Mouse (Mus musculus) heart, adult 10 weeks (tissue): ENCODE data around the gene Crybb3. TPM values are rescaled to one million over a fixed set of nuclear protein-coding genes. Genes with fewer than 3 reads are reported as not detected.

Experiments used
- polyA plus RNA-seq: library from polyadenylated mRNA; stranded (reverse); fragments of 350-450 nt; fragmentation: Illumina TruSeq; extraction: RNeasy Lipid Tissue Mini Kit (QIAGEN cat#74804); gene quantifications from one replicate; pipeline ENCODE4 v1.2.3, GENCODE M21; 2014; ENCODE audit warnings: low read depth, low replicate concordance

Gene Crybb3
- polyA plus RNA-seq = 2.8 TPM

DNA sequence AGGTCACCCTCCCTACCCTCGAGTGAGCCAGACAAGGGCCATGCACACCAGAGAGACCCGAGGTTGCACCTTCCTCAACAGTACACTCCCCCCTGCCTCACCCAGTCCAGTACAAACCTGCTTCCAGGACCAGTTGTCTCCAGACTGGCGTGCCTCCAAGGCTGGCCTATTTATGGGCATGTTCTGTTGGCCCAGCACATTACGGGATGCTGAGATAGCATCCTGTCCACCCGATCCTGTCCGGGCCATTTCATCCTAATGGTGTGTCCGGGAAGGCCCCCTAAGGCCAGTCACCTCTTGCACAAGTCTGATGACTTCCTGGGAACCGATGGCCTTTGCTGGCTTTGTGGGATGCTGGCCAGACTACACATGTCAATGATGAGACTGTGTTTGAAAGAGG, at the start of gene Crybb3:
TSS of gene Crybb3 (minus strand) at position 146 of the 400 bp plus-strand sequence.

DNA sequence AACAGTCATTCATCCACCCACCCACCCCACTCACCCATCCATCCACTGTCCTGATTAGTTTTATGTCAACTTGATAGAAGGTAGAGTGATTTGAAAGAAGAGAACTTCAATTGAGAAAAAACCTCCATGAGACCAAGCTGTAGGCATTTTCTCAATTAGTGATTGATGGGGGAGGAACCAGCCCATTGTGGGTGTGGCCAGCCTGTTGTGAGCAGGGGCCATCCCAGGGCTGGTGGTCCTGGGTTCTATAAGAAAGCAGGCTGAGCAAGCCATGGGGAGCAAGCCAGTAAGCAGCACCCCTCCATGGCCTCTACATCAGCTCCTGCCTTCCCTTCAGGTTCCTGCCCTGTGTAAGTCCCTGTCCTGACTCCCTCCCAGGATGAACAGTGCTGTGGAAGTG, 11.4 kb downstream of the Crybb3 start, which contains the start of gene Crybb2:
TSS of gene Crybb2 (minus strand) at position 101 of the 400 bp plus-strand sequence.

Other genes starting within 250 kb of the Crybb3 start
- 148 TPM for gene Myo18b, start 185.2 kb downstream of the Crybb3 start, polyA plus RNA-seq
- gene Grk3, start 65.8 kb downstream of the Crybb3 start, polyA plus RNA-seq = 12.4 TPM
- gene Crybb2, start 11.5 kb downstream of the Crybb3 start, polyA plus RNA-seq = not detected
- gene 2900026A02Rik, start 139.7 kb upstream of the Crybb3 start, polyA plus RNA-seq = 19.0 TPM
- gene Tmem211, start 145.3 kb upstream of the Crybb3 start, polyA plus RNA-seq = not detected
- 0.76 TPM for gene Sgsm1, start 229.2 kb upstream of the Crybb3 start, polyA plus RNA-seq